Mouse (Mus musculus) intestine, embryonic 16.5 days (tissue): ENCODE measurements around the gene Tm9sf4. TPM values are rescaled to one million over a fixed set of nuclear protein-coding genes. Genes with fewer than 3 reads are reported as not detected.

Experiments used
- ATAC-seq: fragments of 200-750 bp; cut with Nextera tagmentation; 2 replicates; pipeline ENCODE4 v1.8.0; 2017; ENCODE audit warnings: moderate TSS enrichment, moderate library complexity
- H3K27ac ChIP-seq: fragments of 300-500 bp; sonication (generic); 2 replicates; pipeline ENCODE4 v1.5.1; 2014; ENCODE audit warnings: mild to moderate bottlenecking, low read length
- H3K27me3 ChIP-seq: fragments of 300-500 bp; sonication (generic); replicated peaks from 2 replicates; pipeline ENCODE4 v1.6.1; 2014; ENCODE audit warnings: low read length, control low read depth, mixed read lengths; ENCODE audit not compliant: control insufficient read depth, insufficient read depth
- H3K36me3 ChIP-seq: fragments of 300-500 bp; sonication (generic); 2 replicates; pipeline ENCODE4 v1.6.1; 2014; ENCODE audit warnings: low read length, control low read depth; ENCODE audit not compliant: control insufficient read depth, insufficient read depth
- H3K4me1 ChIP-seq: fragments of 300-500 bp; sonication (generic); 2 replicates; pipeline ENCODE4 v1.6.1; 2014; ENCODE audit warnings: low read length, control low read depth, mixed read lengths; ENCODE audit not compliant: control insufficient read depth, insufficient read depth
- H3K4me2 ChIP-seq: fragments of 300-500 bp; sonication (generic); 2 replicates; pipeline ENCODE4 v1.6.1; 2014; ENCODE audit warnings: low read depth, low read length, control low read depth
- H3K4me3 ChIP-seq: fragments of 300-500 bp; sonication (generic); 2 replicates; pipeline ENCODE4 v1.5.1; 2014; ENCODE audit warnings: mild to moderate bottlenecking, low read length
- H3K9ac ChIP-seq: fragments of 300-500 bp; sonication (generic); 2 replicates; pipeline ENCODE4 v1.6.1; 2014; ENCODE audit warnings: low read depth, low read length
- H3K9me3 ChIP-seq: fragments of 300-500 bp; sonication (generic); 2 replicates; pipeline ENCODE4 v1.6.1; 2016; ENCODE audit warnings: low read length, control low read depth; ENCODE audit not compliant: control insufficient read depth
- WGBS: fragments of 180-500 bp; shearing (Covaris S2); extraction: QIAGEN DNeasy Blood & Tissue Kit; methylation state at CpG from one replicate; pipeline ENCODE4 v1.1.7; 2014; 5-methylcytosine and 5-hydroxymethylcytosine counted together
- polyA plus RNA-seq: library from polyadenylated mRNA; unstranded; fragments of >200 nt; fragmentation: Nextera tagmentation; extraction: Ambion mirVana; gene quantifications from 2 replicates; pipeline ENCODE4 v1.2.1, GENCODE M21; 2015

Tm9sf4 gene
- 95.8 and 101 TPM in 2 replicates for polyA plus RNA-seq

DNA sequence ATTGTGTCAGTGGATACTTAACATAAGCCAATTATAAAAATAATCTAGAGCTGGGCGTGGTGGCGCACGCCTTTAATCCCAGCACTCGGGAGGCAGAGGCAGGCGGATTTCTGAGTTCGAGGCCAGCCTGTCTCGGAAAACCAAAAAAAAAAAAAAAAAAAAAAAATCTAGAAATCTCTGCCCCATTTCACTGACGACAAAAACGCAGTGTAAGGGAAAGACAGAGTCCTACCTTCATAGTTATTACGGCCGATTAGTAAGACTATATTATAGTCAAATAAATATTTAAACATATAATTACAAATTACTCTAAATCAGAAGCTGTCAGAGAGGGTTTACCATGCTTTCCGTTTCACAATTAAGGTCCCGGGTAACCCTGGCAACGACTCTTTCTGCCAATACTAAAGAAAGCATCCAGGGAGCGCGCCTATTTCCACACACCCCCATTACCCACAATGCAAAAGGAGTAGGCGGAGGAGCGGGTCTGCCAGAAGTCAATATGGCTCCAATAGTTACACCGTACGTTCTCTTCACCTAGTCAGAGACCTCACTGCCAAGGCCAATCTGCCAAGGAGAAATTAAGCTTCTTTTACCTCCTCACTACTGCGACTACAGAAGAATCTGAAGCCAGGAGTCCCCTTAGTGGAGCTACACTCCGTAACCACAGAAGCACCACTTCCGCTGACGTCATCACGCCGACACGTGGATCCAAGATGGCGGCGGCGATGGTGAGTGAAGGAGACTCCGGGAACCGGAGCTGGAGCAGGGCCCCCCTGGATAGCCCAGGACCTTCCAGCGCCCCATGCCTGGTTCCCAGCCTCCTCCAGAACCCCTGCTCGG is at the start of gene Tm9sf4:
Gene Tm9sf4, plus strand, starts transcription at position 460 of the 840 bp plus-strand sequence.
- no peaks in the 10 kb centered on the region for H3K27me3 ChIP-seq
- peak within 1 kb of the TSS; percentile 75 for H3K4me3 ChIP-seq
- peak; percentile 91 for ATAC-seq
- H3K9ac ChIP-seq = peak within 1 kb of the TSS; percentile 88
- peak within 1 kb of the TSS; percentile 80 for H3K27ac ChIP-seq
- peak within 1 kb of the TSS; percentile 88 for H3K4me2 ChIP-seq
- 9% methylated on average over 34 of the region's 34 CpGs for WGBS
- no peaks in the 10 kb centered on the region for H3K9me3 ChIP-seq
- peaks cover 10% of the 10 kb centered on the region for H3K4me1 ChIP-seq
- H3K36me3 ChIP-seq = no peaks in the 10 kb centered on the region

DNA sequence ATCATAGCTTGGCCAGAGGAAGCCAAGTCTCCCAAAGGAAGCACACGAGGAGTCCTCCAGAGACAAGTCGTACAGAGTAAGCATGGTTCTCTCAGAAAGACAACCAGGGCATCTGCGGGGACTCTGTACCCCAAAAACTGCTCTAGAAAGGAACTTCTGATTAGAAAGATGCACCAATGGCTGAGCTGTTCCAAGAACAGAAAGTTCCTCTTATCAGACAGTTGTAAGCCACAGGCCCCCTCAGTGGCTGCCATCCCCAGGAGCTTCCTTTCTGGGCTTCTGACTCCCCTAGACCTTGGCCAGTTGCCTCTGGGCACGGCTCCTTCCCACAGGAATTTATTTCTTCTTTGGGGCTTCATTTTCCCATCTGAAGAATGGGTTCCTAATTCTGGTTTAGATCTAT is 45.4 kb upstream of the Tm9sf4 start:
- no peak for ATAC-seq
- no peak overlapping the region for H3K4me3 ChIP-seq
- H3K9ac ChIP-seq = no peak overlapping the region
- H3K4me2 ChIP-seq = no peak overlapping the region
- H3K9me3 ChIP-seq = no peaks in the 10 kb centered on the region
- H3K27me3 ChIP-seq = no peaks in the 10 kb centered on the region
- H3K27ac ChIP-seq = no peak overlapping the region
- 76% methylated on average over 4 of the region's 4 CpGs for WGBS
- H3K4me1 ChIP-seq = no peaks in the 10 kb centered on the region
- no peaks in the 10 kb centered on the region for H3K36me3 ChIP-seq

DNA sequence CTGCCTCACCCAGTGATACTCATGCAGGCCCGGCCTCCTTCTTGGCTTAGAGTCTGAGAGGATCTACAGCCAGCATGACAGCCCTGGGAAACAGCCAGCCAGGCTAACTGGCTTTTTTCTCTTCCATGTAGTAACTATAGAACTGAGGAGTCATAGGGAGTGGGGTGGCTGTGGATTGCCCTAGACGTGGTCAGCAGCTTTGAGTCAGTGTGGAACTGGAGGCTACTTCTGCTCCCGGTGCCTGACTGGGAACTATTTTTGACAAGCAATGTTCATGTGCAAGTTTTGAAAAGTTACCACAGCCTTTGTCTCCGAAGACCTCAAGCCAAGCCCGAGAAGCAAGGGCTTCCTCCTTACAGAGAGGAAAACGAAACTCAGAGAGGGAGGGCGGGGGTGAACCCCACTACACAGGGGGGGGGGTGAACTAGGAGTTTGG is 44.0 kb upstream of the Tm9sf4 start:
- no peaks in the 10 kb centered on the region for H3K27me3 ChIP-seq
- no peak overlapping the region for H3K27ac ChIP-seq
- H3K9ac ChIP-seq = no peak overlapping the region
- 78% methylated on average over 7 of the region's 7 CpGs for WGBS
- H3K9me3 ChIP-seq = no peaks in the 10 kb centered on the region
- no peak for ATAC-seq
- H3K4me3 ChIP-seq = no peak overlapping the region
- H3K4me2 ChIP-seq = no peak overlapping the region
- no peaks in the 10 kb centered on the region for H3K4me1 ChIP-seq
- H3K36me3 ChIP-seq = no peaks in the 10 kb centered on the region

DNA sequence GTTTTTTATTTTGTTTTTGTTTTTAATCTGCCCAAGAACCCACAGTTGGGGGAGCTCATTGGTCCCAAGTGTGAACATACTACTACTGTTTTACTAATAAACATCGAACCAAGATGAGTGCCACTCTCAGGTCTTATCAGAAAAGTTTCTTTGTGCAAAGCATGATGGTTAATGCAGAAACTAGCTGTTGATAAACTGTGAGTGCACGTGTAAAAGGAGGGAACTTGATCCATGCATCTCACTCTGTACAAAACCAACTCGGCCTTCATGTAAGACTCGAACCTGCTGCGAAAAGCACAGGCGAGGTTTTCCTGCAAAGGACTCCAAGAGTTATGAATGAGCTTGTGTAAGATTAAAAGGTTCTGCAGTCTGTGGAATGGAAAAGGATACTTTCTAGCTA is 41.6 kb upstream of the Tm9sf4 start:
- ATAC-seq = no peak
- H3K36me3 ChIP-seq = no peaks in the 10 kb centered on the region
- 83% methylated on average over 6 of the region's 6 CpGs for whole genome bisulfite sequencing

DNA sequence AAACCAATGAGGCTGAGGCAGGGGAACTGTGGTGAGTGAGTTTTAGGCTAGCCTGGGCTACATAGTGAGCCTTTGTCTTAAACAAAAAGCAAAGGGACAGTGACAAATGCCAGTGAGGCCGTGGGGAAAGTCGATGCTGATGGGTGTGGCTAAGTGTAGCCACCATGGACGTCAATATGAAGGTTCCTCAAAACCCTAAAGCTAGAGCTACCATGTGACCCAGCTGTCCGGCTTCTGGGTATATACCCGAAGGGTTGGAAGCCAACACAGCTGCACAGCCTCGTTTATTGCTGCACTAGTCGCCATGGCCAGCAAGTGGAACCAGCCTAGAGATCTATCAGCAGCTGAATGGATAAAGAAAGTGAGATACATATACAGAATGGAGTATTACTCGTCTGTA is 41.0 kb upstream of the Tm9sf4 start:
- no peak overlapping the region for H3K27ac ChIP-seq
- H3K9ac ChIP-seq = no peak overlapping the region
- no peaks in the 10 kb centered on the region for H3K36me3 ChIP-seq
- no peaks in the 10 kb centered on the region for H3K27me3 ChIP-seq
- no peak overlapping the region for H3K4me2 ChIP-seq
- no peaks in the 10 kb centered on the region for H3K9me3 ChIP-seq
- 64% methylated on average over 8 of the region's 8 CpGs for WGBS
- no peaks in the 10 kb centered on the region for H3K4me1 ChIP-seq
- H3K4me3 ChIP-seq = no peak overlapping the region
- no peak for ATAC-seq

More for the DNA sequence above, 41.6 kb upstream of the Tm9sf4 start:
- no peak overlapping the region for H3K4me3 ChIP-seq
- H3K27ac ChIP-seq = no peak overlapping the region
- no peak overlapping the region for H3K9ac ChIP-seq
- H3K9me3 ChIP-seq = no peaks in the 10 kb centered on the region
- H3K27me3 ChIP-seq = no peaks in the 10 kb centered on the region
- no peak overlapping the region for H3K4me2 ChIP-seq
- H3K4me1 ChIP-seq = no peaks in the 10 kb centered on the region

DNA sequence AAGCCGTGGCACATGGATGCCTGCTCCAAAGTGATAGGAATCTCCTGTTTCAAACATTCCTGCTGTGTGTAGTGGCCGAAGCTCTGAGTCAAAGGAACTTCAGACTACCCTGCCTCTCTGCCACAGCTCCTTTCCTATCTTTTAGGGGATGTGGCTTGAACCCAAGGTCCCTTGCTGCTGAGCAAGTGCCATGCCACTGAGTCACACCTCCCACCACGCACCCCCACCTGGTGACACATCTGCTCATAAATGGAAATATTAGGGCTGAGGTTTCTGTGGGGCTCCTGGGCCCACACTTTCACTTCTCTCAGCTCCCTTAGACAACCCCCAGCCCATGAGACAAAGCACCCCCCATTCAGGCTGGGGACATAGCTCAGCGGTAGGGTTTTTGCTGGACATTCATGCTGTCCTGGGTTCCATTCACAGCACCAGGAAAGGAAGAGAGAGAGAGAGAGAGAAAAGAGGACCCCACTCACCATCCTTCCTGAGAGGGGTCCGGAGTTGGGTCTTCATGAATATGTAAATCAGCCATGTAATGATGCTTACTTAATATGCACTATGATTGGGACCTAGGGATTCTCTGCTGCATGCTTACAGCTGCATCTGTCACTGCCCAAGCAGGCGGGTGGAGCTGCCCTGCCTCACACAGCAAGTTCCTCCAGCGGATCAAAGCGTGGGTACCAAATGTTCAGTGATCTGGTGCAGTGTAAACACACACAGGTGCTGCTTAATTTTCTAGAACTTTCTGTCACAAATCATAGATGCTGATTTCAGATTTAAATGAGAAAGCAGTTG is 39.1 kb upstream of the Tm9sf4 start:
- ATAC-seq = no peak

DNA sequence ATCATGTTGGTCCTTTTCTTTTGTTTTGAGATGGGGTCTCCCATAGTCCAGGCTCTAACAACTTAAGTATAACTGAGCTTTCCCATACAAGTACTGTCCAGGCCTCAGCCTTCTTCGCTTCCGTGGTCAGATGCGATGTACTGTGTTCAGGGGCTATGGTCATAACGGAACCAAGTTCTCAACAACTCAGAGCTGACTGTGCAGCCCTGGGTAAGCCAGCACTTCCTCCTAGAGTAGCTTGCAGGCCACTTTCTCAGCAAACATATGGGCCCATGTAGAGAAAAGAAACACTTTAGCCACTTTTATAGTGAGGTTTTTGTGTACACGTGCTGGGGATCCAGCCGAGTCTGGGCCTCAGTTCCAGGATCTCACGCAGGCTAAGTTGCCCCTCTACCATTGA is 38.4 kb upstream of the Tm9sf4 start:
- H3K9me3 ChIP-seq = no peaks in the 10 kb centered on the region
- no peak overlapping the region for H3K9ac ChIP-seq
- ATAC-seq = no peak
- no peaks in the 10 kb centered on the region for H3K36me3 ChIP-seq
- H3K4me3 ChIP-seq = no peak overlapping the region
- no peak overlapping the region for H3K27ac ChIP-seq
- no peaks in the 10 kb centered on the region for H3K4me1 ChIP-seq
- 82% methylated on average over 7 of the region's 7 CpGs for whole genome bisulfite sequencing
- H3K4me2 ChIP-seq = no peak overlapping the region
- no peaks in the 10 kb centered on the region; the same call in 1 of the 2 replicates for H3K27me3 ChIP-seq

More for the DNA sequence above, 39.1 kb upstream of the Tm9sf4 start:
- no peaks in the 10 kb centered on the region; the same call in 1 of the 2 replicates for H3K27me3 ChIP-seq
- no peak overlapping the region for H3K4me3 ChIP-seq
- no peak overlapping the region for H3K27ac ChIP-seq
- H3K9ac ChIP-seq = no peak overlapping the region
- no peak overlapping the region for H3K4me2 ChIP-seq
- H3K9me3 ChIP-seq = no peaks in the 10 kb centered on the region
- 72% methylated on average over 8 of the region's 8 CpGs for WGBS
- no peaks in the 10 kb centered on the region for H3K36me3 ChIP-seq
- H3K4me1 ChIP-seq = no peaks in the 10 kb centered on the region

DNA sequence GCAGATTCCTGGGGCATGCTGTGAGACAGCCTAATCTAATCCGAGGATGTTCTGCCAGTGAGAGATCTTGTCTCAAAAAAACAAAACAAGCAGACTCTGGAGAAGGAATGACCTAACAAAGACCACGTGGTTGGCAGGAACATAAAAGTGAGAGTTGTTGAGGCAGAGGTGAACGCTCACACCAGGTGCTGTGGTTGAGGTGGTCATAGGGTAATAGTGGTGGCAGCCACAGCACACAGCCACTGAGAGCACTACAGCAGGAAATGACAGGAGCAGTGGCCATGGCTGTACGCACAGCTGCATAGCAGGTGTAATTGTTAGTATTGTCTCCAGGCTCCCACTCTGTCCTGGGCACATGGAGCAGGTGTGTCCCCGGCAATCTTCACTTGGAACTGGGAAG is 35.2 kb upstream of the Tm9sf4 start:
- 42% methylated on average over 5 of the region's 5 CpGs for WGBS
- Histone ChIP-seq H3K4me3 (no peak overlapping the region), H3K36me3 (no peaks in the 10 kb centered on the region), H3K9me3 (no peaks in the 10 kb centered on the region), H3K27ac (no peak overlapping the region), H3K4me1 (no peaks in the 10 kb centered on the region), H3K27me3 (no peaks in the 10 kb centered on the region; the same call in 1 of the 2 replicates), H3K4me2 (no peak overlapping the region), H3K9ac (no peak overlapping the region)
- ATAC-seq = no peak

DNA sequence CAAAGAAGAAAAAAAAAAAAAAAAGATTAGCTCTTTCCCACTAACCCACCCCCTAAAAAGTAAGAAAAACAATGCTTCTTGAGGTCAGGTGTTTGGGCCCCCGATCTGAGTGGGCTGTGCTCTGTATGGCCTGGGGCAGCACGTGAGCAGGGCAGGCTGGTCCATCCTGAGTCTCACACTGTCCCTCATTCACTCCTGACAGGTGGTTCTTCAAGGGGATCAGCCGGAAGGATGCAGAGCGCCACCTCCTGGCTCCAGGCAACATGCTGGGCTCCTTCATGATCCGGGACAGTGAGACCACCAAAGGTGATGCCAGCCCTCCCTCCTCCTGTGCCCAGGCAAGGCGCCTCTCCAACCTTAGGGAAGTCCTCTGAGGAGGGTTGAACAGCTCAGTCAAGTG is 30.1 kb upstream of the Tm9sf4 start:
- no peak overlapping the region for H3K27ac ChIP-seq
- H3K4me2 ChIP-seq = no peak overlapping the region
- H3K4me3 ChIP-seq = no peak overlapping the region
- H3K9me3 ChIP-seq = no peaks in the 10 kb centered on the region
- H3K4me1 ChIP-seq = no peaks in the 10 kb centered on the region
- no peak overlapping the region for H3K9ac ChIP-seq
- no peak for ATAC-seq
- WGBS = 19% methylated on average over 6 of the region's 6 CpGs
- H3K36me3 ChIP-seq = no peaks in the 10 kb centered on the region
- H3K27me3 ChIP-seq = no peaks in the 10 kb centered on the region; the same call in 1 of the 2 replicates
